Mouse (Mus musculus): Measurements from ENCODE around the gene Olfr64. TPM values are rescaled to one million over a fixed set of nuclear protein-coding genes. Genes with fewer than 3 reads are reported as not detected.

The Olfr64 gene
- total and polyA plus RNA-seq, 3 experiments: not detected

GRCm38 (mm10) chr7:103886152-103886551, 8.1 kb downstream of the Olfr64 start, which contains the start of gene Olfr66:
Olfr66 (minus strand) TSS chr7:103886252.
- Histone ChIP-seq H3K27ac (ENCODE audit: insufficient read depth, low read depth) (no peak within 1 kb of the TSS), H3K9me3 (replicated peaks; ENCODE audit: low read length) (no peaks in the 10 kb centered on the region), H3K4me2 (ENCODE audit: insufficient read depth, low read depth, poor library complexity, severe bottlenecking) (no peak within 1 kb of the TSS), H3K9ac (ENCODE audit: insufficient read depth, low read depth) (no peak within 1 kb of the TSS), H3K27me3 (replicated peaks) (no peaks in the 10 kb centered on the region), H3K4me3 (replicated peaks in 1 of 3; ENCODE audit: low read depth in 2 of 3, low read length in 2 of 3, poor library complexity in 1 of 3) (no peak within 1 kb of the TSS), H3K36me3 (replicated peaks in 1 of 2; ENCODE audit: control insufficient read depth in 1 of 2, insufficient read depth in 1 of 2, low read length in 1 of 2) (no peaks in the 10 kb centered on the region), H3K4me1 (ENCODE audit: control insufficient read depth in 1 of 2, insufficient read depth in 2 of 2) (no peaks in the 10 kb centered on the region), H3K79me2 (replicated peaks; ENCODE audit: control insufficient read depth, extremely low read depth, insufficient read depth, poor library complexity, severe bottlenecking) (no peaks in the 10 kb centered on the region)
- DNase-seq (ENCODE audit: extremely low read depth): no peak
- in situ Hi-C loops (cut with MboI; ENCODE audit: low pct_ligation_motif_present, low pct_unique_long_range_greater_than_20kb, low sequenced_read_pairs) (no loop called here), dilution Hi-C loops (cut with MboI; ENCODE audit: extremely low pct_ligation_motif_present, extremely low pct_unique_long_range_greater_than_20kb, low sequenced_read_pairs) (no loop called here)
- no peak for TF ChIP-seq ZC3H11A (IDR thresholded peaks at IDR 0.05; ENCODE audit: low read depth, low read length)
- TF ChIP-seq NRF1 (IDR thresholded peaks at IDR 0.05; ENCODE audit: low read depth, low read length): no peak
- TF ChIP-seq MAX (IDR thresholded peaks at IDR 0.05; ENCODE audit: low read length): no peak
- TF ChIP-seq SMC3 (IDR thresholded peaks at IDR 0.05; ENCODE audit: low read depth, low read length): no peak
- TF ChIP-seq POLR2AphosphoS2 (IDR thresholded peaks at IDR 0.05; ENCODE audit: low read depth, low read length): no peak
- no peak for TF ChIP-seq USF1 (IDR thresholded peaks at IDR 0.05; ENCODE audit: low read depth, low read length)
- no peak for TF ChIP-seq RAD21 (IDR thresholded peaks at IDR 0.05; ENCODE audit: low read depth, low read length)
- TF ChIP-seq MXI1 (IDR thresholded peaks at IDR 0.05; ENCODE audit: low read depth, low read length): no peak
- no peak for TF ChIP-seq BHLHE40 (IDR thresholded peaks at IDR 0.05; ENCODE audit: low read depth, low read length)
- no peak for TF ChIP-seq MYC (IDR thresholded peaks at IDR 0.05; ENCODE audit: low read depth, low read length)
- TF ChIP-seq ELF1 (IDR thresholded peaks at IDR 0.05; ENCODE audit: low read depth, low read length): no peak
- TF ChIP-seq CTCF (conservative IDR thresholded peaks at IDR 0.05 in 1 of 2, IDR thresholded peaks at IDR 0.05 in 1 of 2; ENCODE audit: low read depth in 2 of 2, low read length in 2 of 2): no peak
- TF ChIP-seq CHD2 (IDR thresholded peaks at IDR 0.05; ENCODE audit: low read length): no peak
- no peak for TF ChIP-seq ETS1 (conservative IDR thresholded peaks at IDR 0.05; ENCODE audit: low read depth, low read length)
- no peak for TF ChIP-seq UBTF (IDR thresholded peaks at IDR 0.05; ENCODE audit: low read depth, low read length)

- H3K4me2 ChIP-seq (ENCODE audit: insufficient read depth, low read depth, poor library complexity, severe bottlenecking): no peak overlapping the region
- H3K27me3 ChIP-seq (replicated peaks): no peaks in the 10 kb centered on the region
- dilution Hi-C loops (cut with MboI; ENCODE audit: extremely low pct_ligation_motif_present, extremely low pct_unique_long_range_greater_than_20kb, low sequenced_read_pairs) (no loop called here), in situ Hi-C loops (cut with MboI; ENCODE audit: low pct_ligation_motif_present, low pct_unique_long_range_greater_than_20kb, low sequenced_read_pairs) (no loop called here)
- no peaks in the 10 kb centered on the region for H3K9me3 ChIP-seq (replicated peaks; ENCODE audit: low read length)
- no peaks in the 10 kb centered on the region for H3K36me3 ChIP-seq (replicated peaks in 1 of 2; ENCODE audit: control insufficient read depth in 1 of 2, insufficient read depth in 1 of 2, low read length in 1 of 2)
- H3K27ac ChIP-seq (ENCODE audit: insufficient read depth, low read depth): no peak overlapping the region
- DNase-seq (ENCODE audit: extremely low read depth): no peak
- peaks cover 0 to 2% of the 10 kb centered on the region in 2 experiments; a peak in 1 of 4 replicates for H3K4me1 ChIP-seq (ENCODE audit: control insufficient read depth in 1 of 2, insufficient read depth in 2 of 2)
- no peak for TF ChIP-seq EP300 (IDR thresholded peaks at IDR 0.05; ENCODE audit: low read length)
- TF ChIP-seq SIN3A (IDR thresholded peaks at IDR 0.05; ENCODE audit: low read length): no peak
- no peak for TF ChIP-seq ETS1 (conservative IDR thresholded peaks at IDR 0.05; ENCODE audit: low read depth, low read length)
- no peaks in the 10 kb centered on the region for H3K79me2 ChIP-seq (replicated peaks; ENCODE audit: control insufficient read depth, extremely low read depth, insufficient read depth, poor library complexity, severe bottlenecking)
- H3K4me3 ChIP-seq (replicated peaks in 1 of 3; ENCODE audit: low read depth in 2 of 3, low read length in 2 of 3, poor library complexity in 1 of 3): no peak overlapping the region
- no peak overlapping the region for H3K9ac ChIP-seq (ENCODE audit: insufficient read depth, low read depth)
These were observed 17.2 kb downstream of the Olfr64 start for GRCm38 (mm10) chr7:103877093-103877492.

Data from CH12.LX (cell line).